Mouse (Mus musculus): Measurements from ENCODE around the gene Timeless. TPM values are rescaled to one million over a fixed set of nuclear protein-coding genes. Genes with fewer than 3 reads are reported as not detected.
A peak's percentile ranks its signal among the peaks of the same experiment; 100 is the strongest.
"Not testable (repeated sequence)": the region's sequence is repeated elsewhere in the genome, so short reads cannot be mapped to it uniquely, and the experiment has no call there.

Timeless gene
- polyA plus RNA-seq, 1 experiment from 2014 or later = 63.1 TPM

- Histone ChIP-seq H3K9me3 (no peaks in the 10 kb centered on the region), H3K4me1 (no peaks in the 10 kb centered on the region), H3K27ac (no peak overlapping the region), H3K27me3 (no peaks in the 10 kb centered on the region), H3K4me3 (no peak overlapping the region), H3K9ac (no peak overlapping the region), H3K4me2 (no peak overlapping the region), H3K36me3 (peaks cover 45% of the 10 kb centered on the region)
- WGBS = 80% methylated on average over 6 of the region's 6 CpGs
- no peak for ATAC-seq (ENCODE audit: borderline replicate concordance, extremely low read depth, low FRiP score, low TSS enrichment)
These were observed 49.1 kb downstream of the Timeless start for GRCm38 (mm10) chr10:128280943-128281342.

GRCm38 (mm10) chr10:128281682-128282081 is 49.8 kb downstream of the Timeless start:
- H3K4me3 ChIP-seq = no peak overlapping the region
- no peaks in the 10 kb centered on the region for H3K4me1 ChIP-seq
- no peak overlapping the region for H3K27ac ChIP-seq
- WGBS = 89% methylated on average over 14 of the region's 14 CpGs
- no peak overlapping the region for H3K4me2 ChIP-seq
- no peak overlapping the region for H3K9ac ChIP-seq
- peaks cover 49% of the 10 kb centered on the region for H3K36me3 ChIP-seq
- H3K27me3 ChIP-seq = no peaks in the 10 kb centered on the region
- no peak for ATAC-seq (ENCODE audit: borderline replicate concordance, extremely low read depth, low FRiP score, low TSS enrichment)
- H3K9me3 ChIP-seq = no peaks in the 10 kb centered on the region

DNA sequence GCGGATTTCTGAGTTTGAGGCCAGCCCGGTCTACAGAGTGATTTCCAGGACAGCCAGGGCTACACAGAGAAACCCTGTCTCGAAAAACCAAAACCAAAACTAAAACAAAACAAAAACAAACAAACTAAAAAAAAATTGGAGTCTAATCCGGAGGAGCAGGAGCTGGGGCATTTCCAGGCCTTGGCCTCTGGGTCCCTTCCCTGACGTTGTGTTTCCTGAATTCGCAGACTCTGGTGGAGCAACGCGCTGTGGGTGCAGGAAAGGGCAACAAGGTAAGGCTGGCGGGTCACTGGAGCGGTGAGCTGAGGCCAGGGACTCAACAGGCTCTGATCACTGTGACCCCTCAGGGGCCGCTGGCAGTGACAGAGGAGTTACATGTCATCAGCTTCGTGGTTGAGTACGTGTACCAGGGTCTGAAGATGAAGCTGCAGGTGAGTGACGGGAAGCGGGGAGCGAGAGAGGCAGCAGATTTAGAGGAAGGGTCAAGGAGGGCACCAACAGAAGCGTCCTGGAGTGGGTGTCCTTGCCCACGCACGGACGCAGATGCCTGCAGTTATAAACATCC is 51.1 kb downstream of the Timeless start:
- Histone ChIP-seq H3K27ac (no peak overlapping the region), H3K27me3 (no peaks in the 10 kb centered on the region), H3K9me3 (no peaks in the 10 kb centered on the region), H3K9ac (no peak overlapping the region), H3K4me3 (no peak overlapping the region), H3K4me1 (no peaks in the 10 kb centered on the region), H3K4me2 (no peak overlapping the region), H3K36me3 (peaks cover 50% of the 10 kb centered on the region)
- WGBS = 80% methylated on average over 20 of the region's 20 CpGs
- ATAC-seq (ENCODE audit: borderline replicate concordance, extremely low read depth, low FRiP score, low TSS enrichment) = no peak

DNA sequence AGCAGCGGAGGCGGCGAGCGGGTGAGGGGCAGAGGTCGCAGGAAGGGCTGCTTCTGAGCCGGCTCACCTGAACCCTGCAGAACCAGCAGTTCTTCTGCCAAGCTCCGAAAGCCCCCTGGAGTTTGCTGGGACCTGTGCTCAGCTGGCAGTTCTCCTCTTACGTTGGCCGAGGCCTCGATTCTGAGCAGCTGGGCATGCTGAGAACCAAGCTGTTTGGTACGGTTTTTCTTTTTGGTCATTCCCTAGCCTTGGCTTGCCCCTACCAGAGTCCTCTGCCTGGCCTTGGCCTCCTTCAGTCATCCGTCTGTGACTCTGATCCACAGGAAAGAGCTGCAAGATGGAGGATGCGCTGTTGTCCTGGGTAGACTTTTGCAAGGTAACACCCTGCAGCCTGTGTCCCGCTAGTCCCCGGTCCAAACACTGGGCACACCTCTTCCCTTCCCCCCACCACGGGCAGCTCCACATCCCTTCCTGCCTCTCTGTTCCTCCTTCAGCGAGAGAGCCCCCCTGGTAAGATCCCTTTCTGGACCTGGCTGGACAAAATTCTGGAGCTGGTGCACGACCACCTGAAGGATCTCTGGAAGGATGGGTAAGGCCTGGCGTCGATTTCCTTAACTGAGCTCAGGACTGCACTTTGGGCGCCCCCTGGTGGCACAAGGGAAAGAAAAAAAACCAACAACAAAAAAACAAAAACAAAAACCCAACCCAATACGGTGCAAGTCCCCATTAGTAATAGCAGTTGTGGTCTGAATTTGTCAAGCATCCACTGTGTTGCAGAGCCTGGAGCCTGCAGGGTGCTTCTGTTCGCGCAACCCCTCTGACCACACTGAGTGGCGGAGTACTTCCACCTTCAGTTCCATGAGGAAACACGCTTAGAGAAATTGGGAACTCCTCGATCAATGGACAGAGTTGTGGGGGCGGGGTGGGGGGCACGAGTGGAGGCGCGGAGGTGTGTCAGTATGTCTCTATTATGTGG is 52.0 kb downstream of the Timeless start:
- no peak overlapping the region for H3K4me2 ChIP-seq
- WGBS = 65% methylated on average over 31 of the region's 31 CpGs
- no peak overlapping the region for H3K4me3 ChIP-seq
- peaks cover 52% of the 10 kb centered on the region for H3K36me3 ChIP-seq
- no peak overlapping the region for H3K9ac ChIP-seq
- H3K9me3 ChIP-seq = no peaks in the 10 kb centered on the region
- H3K27me3 ChIP-seq = no peaks in the 10 kb centered on the region
- ATAC-seq (ENCODE audit: borderline replicate concordance, extremely low read depth, low FRiP score, low TSS enrichment) = no peak; the same call in 1 of the 2 replicates
- H3K27ac ChIP-seq = no peak overlapping the region
- H3K4me1 ChIP-seq = no peaks in the 10 kb centered on the region

DNA sequence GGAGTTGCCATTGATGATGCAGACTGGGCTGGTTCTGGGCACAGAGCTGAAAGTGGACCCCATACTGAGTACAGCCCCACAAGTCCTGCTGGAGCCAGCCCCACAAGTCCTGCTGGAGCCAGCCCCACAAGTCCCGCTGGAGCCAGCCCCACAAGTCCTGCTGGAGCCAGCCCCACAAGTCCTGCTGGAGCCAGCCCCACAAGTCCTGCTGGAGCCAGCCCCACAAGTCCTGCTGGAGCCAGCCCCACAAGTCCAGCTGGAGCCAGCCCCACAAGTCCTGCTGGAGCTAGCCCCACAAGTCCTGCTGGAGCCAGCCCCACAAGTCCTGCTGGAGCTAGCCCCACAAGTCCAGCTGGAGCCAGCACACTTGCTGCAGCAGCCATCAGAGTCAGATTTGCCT is 58.7 kb downstream of the Timeless start:
- not testable (repeated sequence) for H3K27me3 ChIP-seq; H3K4me1 ChIP-seq; H3K9ac ChIP-seq; H3K27ac ChIP-seq; H3K9me3 ChIP-seq; ATAC-seq (ENCODE audit: borderline replicate concordance, extremely low read depth, low FRiP score, low TSS enrichment); H3K4me3 ChIP-seq; H3K4me2 ChIP-seq
- 75% methylated on average over 1 of the region's 1 CpGs for WGBS
- H3K36me3 ChIP-seq = peaks cover 22% of the 10 kb centered on the region

GRCm38 (mm10) chr10:128296370-128297090 is 64.7 kb downstream of the Timeless start:
- Histone ChIP-seq H3K4me1 (peaks cover 10% of the 10 kb centered on the region), H3K4me3 (no peak overlapping the region), H3K27me3 (no peaks in the 10 kb centered on the region), H3K36me3 (peaks cover 3% of the 10 kb centered on the region; the same call in 1 of the 2 replicates), H3K27ac (no peak overlapping the region), H3K9me3 (no peaks in the 10 kb centered on the region), H3K9ac (no peak overlapping the region), H3K4me2 (no peak overlapping the region)
- WGBS = 68% methylated on average over 13 of the region's 13 CpGs
- no peak for ATAC-seq (ENCODE audit: borderline replicate concordance, extremely low read depth, low FRiP score, low TSS enrichment)

DNA sequence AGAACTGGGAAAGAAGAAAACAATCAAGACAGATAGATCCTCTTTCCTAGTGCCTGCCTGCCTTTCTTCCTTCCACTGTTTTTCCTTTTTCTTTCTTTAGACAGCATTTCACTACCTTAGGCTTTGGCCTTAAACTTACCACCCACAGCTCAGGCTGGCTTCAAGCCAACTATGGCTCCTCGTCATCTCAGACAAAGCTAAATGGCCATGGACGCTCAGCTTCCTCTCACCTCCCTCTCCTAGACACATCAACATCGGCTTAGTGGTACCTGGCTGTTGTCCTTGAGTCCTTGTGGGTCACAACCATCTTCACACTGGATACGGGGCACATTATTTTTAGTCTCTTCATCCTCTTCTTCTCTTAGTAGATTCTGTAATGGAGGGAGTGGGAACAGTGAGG is 65.4 kb downstream of the Timeless start:
- no peak overlapping the region for H3K4me2 ChIP-seq
- H3K36me3 ChIP-seq = peaks cover 1% of the 10 kb centered on the region; the same call in 1 of the 2 replicates
- 51% methylated on average over 4 of the region's 4 CpGs for WGBS
- ATAC-seq (ENCODE audit: borderline replicate concordance, extremely low read depth, low FRiP score, low TSS enrichment) = peak; percentile 15; the same call in 1 of the 2 replicates
- H3K27ac ChIP-seq = 0 out of 2 replicates have a peak overlapping the region, but pooled peaks have one; percentile 9
- no peaks in the 10 kb centered on the region for H3K9me3 ChIP-seq
- peaks cover 13% of the 10 kb centered on the region for H3K4me1 ChIP-seq
- H3K27me3 ChIP-seq = no peaks in the 10 kb centered on the region
- H3K9ac ChIP-seq = no peak overlapping the region
- no peak overlapping the region for H3K4me3 ChIP-seq

DNA sequence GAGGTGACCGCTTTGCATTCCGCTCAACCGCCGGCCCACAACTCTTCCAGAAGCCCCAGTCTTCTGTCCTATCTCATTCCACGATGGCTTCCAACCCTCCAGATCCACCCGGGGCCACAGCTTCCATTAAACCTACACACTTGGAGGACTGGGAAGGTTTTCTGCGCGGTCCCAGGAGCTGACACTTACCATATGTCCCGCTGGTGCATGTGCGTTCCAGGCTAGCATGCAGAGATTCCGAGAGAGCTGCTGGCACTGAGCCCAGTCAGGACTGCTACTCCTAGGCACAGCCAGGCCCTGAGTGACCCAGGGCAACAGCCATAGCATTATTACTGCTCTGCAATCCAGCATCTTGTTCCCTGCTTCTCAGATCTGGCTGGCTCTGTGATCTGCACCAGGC is 65.8 kb downstream of the Timeless start:
- no peak overlapping the region for H3K4me2 ChIP-seq
- no peaks in the 10 kb centered on the region for H3K36me3 ChIP-seq
- H3K27ac ChIP-seq = 0 out of 2 replicates have a peak overlapping the region, but pooled peaks have one; percentile 9
- no peak overlapping the region for H3K4me3 ChIP-seq
- no peak overlapping the region for H3K9ac ChIP-seq
- no peaks in the 10 kb centered on the region for H3K9me3 ChIP-seq
- WGBS = 55% methylated on average over 11 of the region's 11 CpGs
- peaks cover 17% of the 10 kb centered on the region for H3K4me1 ChIP-seq
- peak; percentile 72; the same call in 1 of the 2 replicates for ATAC-seq (ENCODE audit: borderline replicate concordance, extremely low read depth, low FRiP score, low TSS enrichment)
- no peaks in the 10 kb centered on the region for H3K27me3 ChIP-seq

DNA sequence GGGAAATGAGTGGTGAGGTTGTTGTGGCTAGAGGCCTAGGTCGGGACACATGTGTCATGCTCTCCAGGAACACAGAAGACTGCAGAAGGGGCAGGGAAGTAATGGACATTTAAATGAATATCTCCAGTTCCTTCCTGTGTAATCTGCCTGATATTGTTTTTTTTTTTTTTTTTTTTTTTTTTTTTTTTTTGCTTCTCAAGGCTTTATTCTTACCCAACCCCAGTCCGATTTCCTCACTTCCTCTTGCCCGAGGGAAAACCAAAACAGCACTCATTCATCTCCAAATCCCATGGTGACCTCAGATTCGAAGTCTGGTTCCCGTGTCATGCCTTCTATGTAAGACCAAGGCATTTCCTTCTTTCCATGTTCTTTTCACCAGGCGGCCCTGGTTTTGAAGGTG is 66.4 kb downstream of the Timeless start:
- 60% methylated on average over 6 of the region's 6 CpGs for WGBS
- no peak overlapping the region for H3K27ac ChIP-seq
- H3K27me3 ChIP-seq = no peaks in the 10 kb centered on the region
- no peak overlapping the region for H3K4me2 ChIP-seq
- no peaks in the 10 kb centered on the region for H3K36me3 ChIP-seq
- no peak overlapping the region for H3K9ac ChIP-seq
- H3K4me3 ChIP-seq = no peak overlapping the region
- no peak for ATAC-seq (ENCODE audit: borderline replicate concordance, extremely low read depth, low FRiP score, low TSS enrichment)
- no peaks in the 10 kb centered on the region for H3K9me3 ChIP-seq
- peaks cover 17% of the 10 kb centered on the region for H3K4me1 ChIP-seq

GRCm38 (mm10) chr10:128298702-128299171 is 66.9 kb downstream of the Timeless start, which contains the start of gene Il23a:
Il23a (minus strand) TSS chr10:128298752.
- no peak within 1 kb of the TSS for H3K4me2 ChIP-seq
- no peak for ATAC-seq (ENCODE audit: borderline replicate concordance, extremely low read depth, low FRiP score, low TSS enrichment)
- 81% methylated on average over 11 of the region's 11 CpGs for WGBS

GRCm38 (mm10) chr10:128302357-128302756 is 70.5 kb downstream of the Timeless start:
- no peak for ATAC-seq (ENCODE audit: borderline replicate concordance, extremely low read depth, low FRiP score, low TSS enrichment)
- Histone ChIP-seq H3K4me2 (peak overlapping the region; percentile 70), H3K27me3 (no peaks in the 10 kb centered on the region), H3K27ac (peak overlapping the region; percentile 94), H3K9ac (peak overlapping the region; percentile 79), H3K4me1 (peaks cover 25% of the 10 kb centered on the region), H3K9me3 (no peaks in the 10 kb centered on the region), H3K36me3 (peaks cover 8% of the 10 kb centered on the region; the same call in 1 of the 2 replicates), H3K4me3 (peak overlapping the region; percentile 54)
- 30% methylated on average over 3 of the region's 3 CpGs for WGBS

More at GRCm38 (mm10) chr10:128298702-128299171, 66.9 kb downstream of the Timeless start, which contains the start of gene Il23a:
- Histone ChIP-seq H3K27me3 (no peaks in the 10 kb centered on the region), H3K4me1 (peaks cover 17% of the 10 kb centered on the region), H3K4me3 (no peak within 1 kb of the TSS), H3K27ac (0 out of 2 replicates have a peak within 1 kb of the TSS, but pooled peaks have one; percentile 9), H3K9ac (no peak within 1 kb of the TSS), H3K9me3 (no peaks in the 10 kb centered on the region), H3K36me3 (no peaks in the 10 kb centered on the region)

All from lung, embryonic 15.5 days (tissue).